Mouse (Mus musculus) midbrain, embryonic 14.5 days (tissue): ENCODE results near the gene Synj2. TPM values are rescaled to one million over a fixed set of nuclear protein-coding genes. Genes with fewer than 3 reads are reported as not detected.

Source experiments
- ATAC-seq: fragments of 200-750 bp; cut with Nextera tagmentation; 2 replicates; pipeline ENCODE4 v1.8.0; 2017; ENCODE audit warnings: moderate number of reproducible peaks, moderate library complexity; ENCODE audit not compliant: low FRiP score, low TSS enrichment
- DNase-seq: peaks from one replicate; pipeline ENCODE4 v3.0.0-alpha.2; 2015
- H3K27ac ChIP-seq: fragments of 300-500 bp; sonication (generic); replicated peaks from 2 replicates; pipeline ENCODE4 v1.5.1; 2014; ENCODE audit warnings: mild to moderate bottlenecking, low read depth, low read length, moderate library complexity
- H3K27me3 ChIP-seq: fragments of 300-500 bp; sonication (generic); 2 replicates; pipeline ENCODE4 v1.6.1; 2014; ENCODE audit warnings: low read length, control low read depth, mixed read lengths; ENCODE audit not compliant: control insufficient read depth, insufficient read depth
- H3K36me3 ChIP-seq: fragments of 300-500 bp; sonication (generic); 2 replicates; pipeline ENCODE4 v1.6.1; 2014; ENCODE audit warnings: low read length, control low read depth; ENCODE audit not compliant: control insufficient read depth, insufficient read depth
- H3K4me1 ChIP-seq: fragments of 300-500 bp; sonication (generic); 2 replicates; pipeline ENCODE4 v1.6.1; 2014; ENCODE audit warnings: mild to moderate bottlenecking, antibody characterized with exemption, low read length, control low read depth; ENCODE audit not compliant: control insufficient read depth, insufficient read depth
- H3K4me2 ChIP-seq: fragments of 300-500 bp; sonication (generic); 2 replicates; pipeline ENCODE4 v1.6.1; 2014; ENCODE audit warnings: mild to moderate bottlenecking, low read length, moderate library complexity
- H3K4me3 ChIP-seq: fragments of 300-500 bp; sonication (generic); replicated peaks from 2 replicates; pipeline ENCODE4 v1.5.1; 2014; ENCODE audit warnings: low read depth, low read length
- H3K9ac ChIP-seq: fragments of 300-500 bp; sonication (generic); replicated peaks from 2 replicates; pipeline ENCODE4 v1.6.1; 2014; ENCODE audit warnings: mild to moderate bottlenecking, low read length, moderate library complexity
- H3K9me3 ChIP-seq: fragments of 300-500 bp; sonication (generic); 2 replicates; pipeline ENCODE4 v1.6.1; 2016; ENCODE audit warnings: low read length, control low read depth, mixed read lengths; ENCODE audit not compliant: control insufficient read depth
- WGBS: fragments of 180-500 bp; shearing (Covaris S2); extraction: QIAGEN DNeasy Blood & Tissue Kit; methylation state at CpG from one replicate; pipeline ENCODE4 v1.1.7; 2014; 5-methylcytosine and 5-hydroxymethylcytosine counted together
- polyA plus RNA-seq: library from polyadenylated mRNA; unstranded; fragments of >200 nt; fragmentation: Nextera tagmentation; extraction: Ambion mirVana; gene quantifications from 2 replicates; pipeline ENCODE4 v1.2.1, GENCODE M21; 2014

The Synj2 gene
- polyA plus RNA-seq, 1 experiment from 2014 or later, result 1.2 TPM

DNA sequence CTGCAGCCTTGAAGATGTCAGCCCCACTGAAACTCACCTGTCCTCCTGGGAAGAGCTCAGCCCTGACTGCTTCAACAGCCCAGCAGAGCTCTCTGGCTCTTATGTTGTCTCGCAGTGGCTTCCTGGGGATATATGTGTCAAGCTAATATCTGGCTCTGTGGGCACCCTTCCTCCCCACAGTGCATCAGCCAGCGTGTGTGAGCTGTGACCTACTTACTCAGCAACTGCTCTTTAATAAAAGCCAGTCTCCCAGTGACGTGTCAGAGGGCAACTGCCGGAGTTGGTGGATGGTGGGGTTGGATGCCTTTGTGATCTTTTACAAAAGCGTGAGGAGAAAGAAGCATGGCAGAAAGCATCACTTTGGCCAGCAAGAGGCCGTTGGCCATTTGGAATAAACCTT, 42.8 kb downstream of the Synj2 start:
- Histone ChIP-seq H3K9ac (no peak overlapping the region), H3K36me3 (no peaks in the 10 kb centered on the region), H3K27me3 (no peaks in the 10 kb centered on the region), H3K4me2 (no peak overlapping the region), H3K4me1 (peaks cover 9% of the 10 kb centered on the region; the same call in 1 of the 2 replicates), H3K27ac (no peak overlapping the region), H3K4me3 (no peak overlapping the region), H3K9me3 (no peaks in the 10 kb centered on the region)
- no peak for ATAC-seq
- 69% methylated on average over 6 of the region's 6 CpGs for WGBS
- no peak for DNase-seq

DNA sequence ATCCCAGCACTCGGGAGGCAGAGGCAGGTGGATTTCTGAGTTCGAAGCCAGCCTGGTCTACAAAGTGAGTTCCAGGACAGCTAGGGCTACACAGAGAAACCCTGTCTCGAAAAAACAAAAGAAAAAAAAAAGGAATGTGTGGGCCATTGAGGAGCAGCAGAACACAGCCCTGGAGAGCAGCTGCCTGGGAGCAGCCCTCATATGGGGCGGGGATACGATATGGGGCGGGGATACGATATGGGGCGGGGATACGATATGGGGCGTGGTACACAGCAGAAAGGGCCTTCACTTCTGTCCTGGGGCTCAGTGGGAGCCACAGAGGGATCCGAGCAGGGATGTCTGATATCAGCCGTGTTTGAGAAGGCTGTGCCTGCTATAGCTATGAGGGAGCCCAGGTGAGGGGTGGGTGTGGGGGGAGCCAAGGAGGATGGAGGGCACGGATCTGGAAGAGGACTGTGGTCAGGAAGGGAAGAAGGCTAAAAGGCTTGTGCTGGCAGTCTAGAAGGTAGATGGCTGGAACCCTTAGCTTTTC, 43.7 kb downstream of the Synj2 start:
- Histone ChIP-seq H3K27ac (no peak overlapping the region), H3K4me3 (no peak overlapping the region), H3K9me3 (no peaks in the 10 kb centered on the region), H3K27me3 (no peaks in the 10 kb centered on the region), H3K36me3 (no peaks in the 10 kb centered on the region), H3K4me1 (peaks cover 9% of the 10 kb centered on the region; the same call in 1 of the 2 replicates), H3K4me2 (no peak overlapping the region), H3K9ac (no peak overlapping the region)
- ATAC-seq, result no peak
- DNase-seq, result no peak
- 76% methylated on average over 13 of the region's 13 CpGs for WGBS

DNA sequence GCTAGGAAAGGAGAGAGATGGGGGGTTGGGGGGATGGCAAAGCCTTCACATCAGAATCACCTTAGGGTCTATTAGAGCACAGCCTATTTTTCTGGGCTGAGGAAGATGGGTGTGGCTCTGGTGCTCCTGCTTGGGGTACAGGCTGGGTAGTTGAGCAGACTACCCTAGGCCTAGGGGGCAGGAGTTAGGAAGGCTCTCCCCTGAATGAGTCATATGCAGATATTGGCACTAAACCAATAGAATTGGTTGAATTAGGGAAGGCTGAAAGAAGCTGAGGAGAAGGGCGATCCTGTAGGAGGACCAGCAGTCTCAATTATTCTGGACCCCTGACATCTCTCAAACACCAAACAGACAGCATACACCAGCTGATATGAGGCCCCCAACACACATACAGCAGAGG, 44.2 kb downstream of the Synj2 start:
- Histone ChIP-seq H3K27me3 (no peaks in the 10 kb centered on the region), H3K27ac (no peak overlapping the region), H3K9ac (no peak overlapping the region), H3K36me3 (no peaks in the 10 kb centered on the region), H3K4me2 (no peak overlapping the region), H3K4me1 (peaks cover 9% of the 10 kb centered on the region; the same call in 1 of the 2 replicates), H3K9me3 (no peaks in the 10 kb centered on the region), H3K4me3 (no peak overlapping the region)
- DNase-seq (no peak), ATAC-seq (no peak)
- WGBS, result 97% methylated on average over 1 of the region's 1 CpGs

DNA sequence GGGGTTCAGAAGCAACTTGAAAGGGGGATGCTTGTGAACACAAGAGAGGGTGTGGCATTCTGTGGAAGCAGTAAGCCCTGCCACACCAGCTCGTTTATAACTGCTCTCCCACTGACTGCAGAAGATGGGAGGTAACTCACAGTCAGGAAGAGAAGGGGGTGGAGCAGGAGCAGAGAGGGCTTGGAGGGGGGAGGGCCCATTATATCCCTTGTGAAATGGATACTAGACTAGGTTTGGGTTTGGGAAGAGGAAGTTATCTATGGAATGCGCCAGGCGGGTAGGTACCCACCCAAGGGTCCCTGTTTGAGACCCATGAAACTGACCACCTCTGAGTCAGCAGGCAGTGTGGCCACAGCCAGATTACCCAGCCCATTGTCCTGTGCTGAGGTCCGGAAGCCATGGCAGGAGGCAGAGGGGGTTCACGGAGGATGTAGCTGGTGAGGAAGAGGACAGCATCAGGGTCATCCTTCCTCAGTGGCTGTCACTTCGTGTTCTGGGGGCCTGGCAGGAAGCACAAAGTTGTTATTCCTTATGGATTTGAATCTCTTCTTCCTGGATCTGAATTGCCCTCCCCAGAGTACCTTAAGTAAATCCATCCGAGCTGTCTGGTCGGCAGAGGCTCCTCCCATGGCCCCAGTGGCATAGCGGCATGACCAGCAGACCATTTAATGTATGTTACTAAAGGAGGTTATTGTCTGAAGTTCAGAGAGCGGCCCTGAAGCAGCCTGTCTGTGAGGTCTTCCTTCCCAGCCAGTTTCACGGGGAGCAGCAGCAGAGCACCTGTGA, 46.4 kb downstream of the Synj2 start:
- Histone ChIP-seq H3K36me3 (no peaks in the 10 kb centered on the region), H3K27me3 (no peaks in the 10 kb centered on the region), H3K9me3 (no peaks in the 10 kb centered on the region), H3K4me2 (no peak overlapping the region), H3K27ac (no peak overlapping the region), H3K4me3 (no peak overlapping the region), H3K9ac (no peak overlapping the region), H3K4me1 (peaks cover 9% of the 10 kb centered on the region; the same call in 1 of the 2 replicates)
- WGBS, result 38% methylated on average over 11 of the region's 11 CpGs
- ATAC-seq (no peak), DNase-seq (no peak)

DNA sequence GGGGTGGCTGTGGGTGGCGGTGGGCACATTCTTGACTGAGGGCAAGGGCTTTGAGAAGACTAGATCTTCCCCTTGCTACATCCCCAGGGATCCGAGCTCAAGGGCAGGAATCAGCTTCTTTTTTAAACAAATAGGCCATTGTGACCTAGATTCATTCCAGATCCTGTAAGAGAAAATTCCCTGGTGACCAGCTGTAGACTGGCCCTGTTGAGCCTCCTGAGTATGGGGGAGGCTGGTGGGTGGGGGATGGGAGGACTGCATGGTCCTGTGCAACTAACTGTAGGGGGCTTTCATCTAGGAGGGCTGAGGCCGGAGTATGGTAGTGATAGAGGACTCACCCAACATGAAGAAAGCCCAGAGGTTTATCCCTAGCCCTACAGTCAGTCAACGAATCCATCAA, 47.0 kb downstream of the Synj2 start:
- no peak overlapping the region for H3K4me2 ChIP-seq
- no peak overlapping the region for H3K9ac ChIP-seq
- ATAC-seq (no peak), DNase-seq (no peak)
- 49% methylated on average over 4 of the region's 4 CpGs for WGBS
- peaks cover 9% of the 10 kb centered on the region; the same call in 1 of the 2 replicates for H3K4me1 ChIP-seq
- H3K36me3 ChIP-seq, result no peaks in the 10 kb centered on the region
- H3K27ac ChIP-seq, result no peak overlapping the region
- H3K9me3 ChIP-seq, result no peaks in the 10 kb centered on the region
- no peak overlapping the region for H3K4me3 ChIP-seq
- no peaks in the 10 kb centered on the region for H3K27me3 ChIP-seq

DNA sequence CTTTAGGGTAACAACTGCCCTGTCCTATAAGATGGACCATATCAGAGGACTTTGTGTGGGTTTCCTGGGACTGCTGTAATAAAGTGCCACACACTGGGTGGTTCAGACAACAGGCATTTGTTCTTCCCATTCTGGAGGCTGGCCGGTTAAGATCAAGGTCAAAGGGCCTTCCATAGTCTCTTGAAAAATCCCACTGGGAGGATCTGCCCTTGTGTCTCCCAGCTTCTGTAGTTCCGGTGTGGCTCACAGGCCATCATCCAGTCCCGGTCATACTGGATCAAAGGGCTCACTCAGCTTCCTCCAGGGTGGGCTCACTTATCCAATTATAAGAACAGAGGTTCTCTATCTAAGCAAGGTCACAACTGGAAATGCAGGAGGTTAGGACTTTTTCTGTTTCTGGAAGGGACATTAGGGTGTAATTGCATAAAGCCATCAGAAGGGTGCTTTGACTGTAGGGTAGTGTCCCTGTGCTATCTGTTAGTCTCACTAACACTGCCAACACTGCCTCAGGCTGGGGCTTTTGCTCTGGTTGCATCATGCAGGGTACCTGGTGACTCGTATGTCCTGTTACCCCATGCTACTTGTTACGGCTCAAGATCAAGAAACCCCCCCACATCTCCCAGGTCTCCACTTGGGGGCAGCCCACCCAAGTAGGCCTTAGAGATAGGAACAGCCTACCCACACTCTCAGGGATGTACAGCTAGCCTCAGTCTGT, 51.9 kb downstream of the Synj2 start:
- 81% methylated on average over 5 of the region's 5 CpGs for WGBS
- H3K9ac ChIP-seq, result no peak overlapping the region
- H3K4me3 ChIP-seq, result no peak overlapping the region
- H3K4me2 ChIP-seq, result no peak overlapping the region
- no peaks in the 10 kb centered on the region for H3K9me3 ChIP-seq
- peaks cover 3% of the 10 kb centered on the region; the same call in 1 of the 2 replicates for H3K4me1 ChIP-seq
- no peak overlapping the region for H3K27ac ChIP-seq
- H3K27me3 ChIP-seq, result no peaks in the 10 kb centered on the region
- ATAC-seq, result no peak
- DNase-seq, result no peak
- no peaks in the 10 kb centered on the region for H3K36me3 ChIP-seq

DNA sequence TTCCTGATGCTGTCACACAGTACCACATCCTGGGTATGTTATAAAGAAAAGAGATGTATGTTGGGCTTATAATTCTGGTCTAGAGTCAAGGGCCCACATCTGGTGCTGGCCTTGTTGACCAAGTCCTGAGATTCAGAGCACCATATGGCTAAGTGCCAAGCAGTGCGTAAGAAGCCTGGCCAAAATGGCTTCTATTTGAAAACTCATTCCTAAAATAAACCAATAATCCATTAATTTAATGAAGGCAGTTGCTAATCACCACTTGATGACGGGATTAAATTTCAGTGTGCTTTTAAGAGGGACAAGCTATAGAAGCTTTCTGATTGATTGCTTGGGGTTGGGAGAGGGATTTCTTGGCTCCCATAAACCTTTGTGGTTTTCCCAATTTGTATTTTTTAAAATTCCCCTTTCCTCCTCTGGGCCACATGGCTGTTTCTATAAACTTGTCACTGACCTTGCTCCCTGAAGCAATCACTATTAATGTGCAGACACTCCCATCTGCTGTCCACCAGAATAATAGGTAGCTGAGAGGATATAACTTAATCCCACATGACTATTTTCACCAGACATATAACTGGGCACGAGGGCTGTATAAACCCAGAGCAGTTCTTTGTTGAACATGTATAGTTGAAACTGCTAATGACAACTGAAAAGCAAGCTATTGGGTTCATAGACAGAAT, 52.6 kb downstream of the Synj2 start:
- Histone ChIP-seq H3K4me2 (no peak overlapping the region), H3K9me3 (no peaks in the 10 kb centered on the region), H3K4me3 (no peak overlapping the region), H3K27me3 (no peaks in the 10 kb centered on the region), H3K4me1 (no peaks in the 10 kb centered on the region), H3K36me3 (no peaks in the 10 kb centered on the region), H3K27ac (no peak overlapping the region), H3K9ac (no peak overlapping the region)
- 74% methylated on average over 3 of the region's 3 CpGs for WGBS
- ATAC-seq, result no peak
- no peak for DNase-seq

DNA sequence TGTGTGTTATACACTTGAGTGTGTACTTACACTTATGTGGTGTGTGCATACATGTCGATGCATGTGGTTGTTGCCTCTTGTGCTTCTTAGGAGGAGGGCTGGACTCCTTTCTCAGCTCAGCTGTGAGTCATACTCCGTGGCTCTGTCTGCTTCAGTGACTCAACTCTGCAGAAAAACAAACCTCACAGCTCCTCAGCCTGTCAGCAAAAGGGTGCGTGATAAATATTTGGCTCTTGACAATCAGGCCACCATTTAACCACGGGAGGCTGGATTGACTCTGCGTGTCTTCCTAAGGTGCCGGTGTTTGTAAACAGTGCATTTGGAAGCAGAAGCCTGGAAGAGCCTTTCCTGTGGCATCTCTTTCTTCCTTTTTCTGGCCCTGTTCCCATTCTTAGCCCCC, 53.5 kb downstream of the Synj2 start:
- Histone ChIP-seq H3K36me3 (no peaks in the 10 kb centered on the region), H3K4me3 (no peak overlapping the region), H3K27me3 (no peaks in the 10 kb centered on the region), H3K9me3 (no peaks in the 10 kb centered on the region), H3K27ac (no peak overlapping the region), H3K4me2 (no peak overlapping the region), H3K9ac (no peak overlapping the region), H3K4me1 (no peaks in the 10 kb centered on the region)
- DNase-seq, result no peak
- ATAC-seq, result no peak
- 87% methylated on average over 6 of the region's 6 CpGs for WGBS
